Mouse (Mus musculus) natural killer cell, adult 2 months (primary cell): ENCODE results near the gene Mgat4a.

Source experiments
- DNase-seq, 2 experiments: peaks; one replicate each; pipeline ENCODE4 v3.0.0; 2022; ENCODE audit warnings: low spot score in 2 of 2

Gene Mgat4a

DNA sequence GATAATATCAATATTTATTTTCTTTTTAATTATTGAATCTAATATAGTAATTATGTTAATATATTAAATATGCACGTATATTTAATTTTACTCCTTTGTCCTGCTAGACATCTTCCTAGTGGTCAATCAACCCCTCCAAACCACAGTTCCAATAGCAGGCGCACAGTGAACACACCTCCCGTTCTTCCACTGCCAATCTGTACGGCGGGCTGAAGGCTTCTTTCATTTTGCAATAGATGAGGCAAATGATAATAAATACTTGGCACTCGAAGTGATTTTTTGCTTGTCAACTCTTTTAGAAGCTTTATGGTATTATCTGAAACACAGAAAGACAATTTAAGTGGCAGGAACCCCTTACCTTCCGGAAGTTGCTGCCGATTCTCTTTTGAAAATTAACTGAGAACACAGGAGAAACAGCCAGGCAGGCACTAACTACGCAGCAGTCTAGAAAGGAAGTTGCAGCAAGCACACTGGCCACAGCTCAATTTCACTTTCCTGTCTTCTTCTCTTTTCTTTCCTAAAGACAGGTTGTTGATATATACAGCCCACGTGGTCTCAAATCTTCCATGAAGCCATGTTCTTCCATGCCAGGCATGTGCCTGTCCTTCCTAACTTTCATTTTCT, 45.0 kb downstream of the Mgat4a start:
- peak; percentile 62 to 65 for DNase-seq

DNA sequence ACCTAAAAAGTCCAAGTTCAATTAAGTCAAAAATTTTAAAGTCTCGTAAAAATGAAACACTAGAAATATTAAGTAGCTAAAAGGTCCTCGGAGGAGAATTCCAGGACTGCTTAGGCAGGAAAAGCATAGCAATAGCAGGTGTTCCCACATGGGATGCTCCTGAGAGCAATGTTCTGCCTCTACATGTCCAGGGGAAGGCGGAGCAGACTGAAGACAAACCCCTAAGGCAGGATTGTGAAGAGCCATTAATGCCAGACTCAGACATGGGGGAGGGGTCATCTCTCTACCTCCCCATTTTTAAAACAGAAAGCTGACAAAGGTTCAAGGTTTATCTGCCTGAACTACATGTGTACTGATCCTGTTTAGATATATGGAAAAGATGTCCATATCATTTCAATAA, 45.7 kb downstream of the Mgat4a start:
- no peak for DNase-seq

DNA sequence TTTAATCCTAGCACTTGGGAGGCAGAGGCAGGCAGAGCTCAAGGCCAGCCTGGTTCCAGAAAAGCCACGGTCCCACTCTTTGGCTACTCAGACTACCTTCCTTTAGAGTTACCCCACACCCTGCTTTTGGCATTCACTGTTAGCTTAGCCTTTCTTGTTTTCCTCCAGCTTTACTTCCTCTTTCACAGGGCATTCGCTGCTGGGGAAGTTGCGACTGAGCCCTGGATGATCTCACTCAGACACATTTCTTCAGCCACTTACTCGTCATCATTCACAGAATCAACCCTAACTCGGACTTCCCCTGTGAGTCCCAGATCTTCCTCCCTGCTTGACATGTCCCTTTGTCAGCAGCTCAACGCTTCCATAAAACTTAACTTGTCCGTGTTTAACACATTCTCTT, 49.1 kb downstream of the Mgat4a start:
- peak; percentile 81 for DNase-seq

DNA sequence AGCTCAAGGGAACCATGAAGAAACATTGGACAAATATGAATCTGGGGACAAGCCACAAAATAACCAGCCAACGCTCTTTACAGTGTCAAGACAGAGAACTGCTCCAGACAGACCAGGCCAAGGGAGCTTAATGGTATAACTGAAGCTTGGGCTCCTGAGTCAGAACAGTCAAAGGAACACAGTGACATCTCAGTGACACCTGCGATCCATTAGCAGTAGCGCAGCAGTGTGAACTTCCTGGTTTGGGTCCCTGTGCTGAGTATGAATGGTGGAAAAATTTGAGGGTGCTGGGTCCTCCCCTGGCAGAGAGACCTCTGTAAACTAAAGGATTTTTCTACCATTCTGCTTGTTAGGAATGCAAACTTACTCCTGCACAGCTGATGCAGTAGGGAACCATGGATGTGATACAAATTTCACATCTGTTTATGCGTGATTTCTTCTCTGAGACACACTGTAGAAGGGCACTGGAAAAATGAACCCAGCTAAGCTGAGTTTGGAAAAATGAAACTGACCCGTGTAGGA, 50.1 kb downstream of the Mgat4a start:
- DNase-seq: no peak

DNA sequence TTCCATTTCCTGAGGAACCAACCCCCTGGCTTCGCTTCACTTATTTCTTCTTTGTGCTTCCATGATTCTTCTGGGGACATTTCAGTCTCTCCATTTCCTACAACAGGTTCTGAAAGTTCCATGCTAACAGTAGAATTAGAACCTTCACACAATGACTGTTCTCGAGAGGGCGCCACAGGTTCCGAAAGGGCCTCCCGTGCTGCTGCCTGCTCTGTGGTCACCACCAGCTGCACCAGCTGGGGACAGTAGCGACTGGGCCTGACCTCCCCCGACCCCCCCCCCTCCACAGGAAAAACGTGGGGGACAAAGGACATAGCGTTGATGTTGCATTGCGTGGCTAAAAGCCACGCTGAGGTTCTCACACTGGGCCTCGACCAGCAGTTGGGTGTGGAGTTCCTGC, 52.3 kb downstream of the Mgat4a start:
- no peak for DNase-seq

DNA sequence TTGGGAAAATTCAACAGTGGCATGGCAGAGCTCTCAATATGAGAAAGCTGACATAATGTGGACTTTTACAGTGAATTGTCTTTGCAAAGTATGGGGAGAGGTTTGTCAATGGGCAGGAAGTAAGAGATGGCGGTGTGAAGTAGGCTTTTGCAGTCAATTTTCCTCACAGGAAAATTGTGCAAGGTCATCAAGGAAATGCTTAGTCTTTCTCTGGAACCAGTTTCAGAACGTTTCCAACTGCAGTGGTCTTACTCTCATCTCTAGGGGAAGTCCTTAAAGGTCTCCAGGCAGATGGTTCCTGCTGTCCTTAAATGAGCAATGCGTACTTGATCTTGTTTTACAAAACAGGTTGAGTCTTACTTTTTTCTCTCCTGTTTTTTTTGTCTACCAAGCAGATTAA, 53.8 kb downstream of the Mgat4a start:
- DNase-seq: no peak

DNA sequence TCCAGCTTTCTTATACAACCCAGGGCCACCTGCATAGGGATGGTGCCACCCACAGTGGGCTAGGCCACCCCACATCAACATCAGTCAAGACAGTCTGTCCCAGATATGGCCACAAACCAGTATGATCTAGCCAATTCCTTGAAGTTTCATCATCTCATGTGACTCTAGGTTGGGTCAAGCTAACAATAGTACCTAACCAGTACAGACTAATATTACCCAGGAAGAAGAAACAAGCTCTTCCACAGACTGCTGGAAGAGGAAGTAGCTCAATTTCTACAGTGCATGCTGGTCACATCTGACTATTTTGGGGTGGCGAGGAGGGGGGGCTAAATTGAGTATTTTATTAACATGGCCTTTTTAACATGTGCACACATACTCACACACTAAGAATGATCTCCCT, 54.4 kb downstream of the Mgat4a start:
- DNase-seq: no peak

DNA sequence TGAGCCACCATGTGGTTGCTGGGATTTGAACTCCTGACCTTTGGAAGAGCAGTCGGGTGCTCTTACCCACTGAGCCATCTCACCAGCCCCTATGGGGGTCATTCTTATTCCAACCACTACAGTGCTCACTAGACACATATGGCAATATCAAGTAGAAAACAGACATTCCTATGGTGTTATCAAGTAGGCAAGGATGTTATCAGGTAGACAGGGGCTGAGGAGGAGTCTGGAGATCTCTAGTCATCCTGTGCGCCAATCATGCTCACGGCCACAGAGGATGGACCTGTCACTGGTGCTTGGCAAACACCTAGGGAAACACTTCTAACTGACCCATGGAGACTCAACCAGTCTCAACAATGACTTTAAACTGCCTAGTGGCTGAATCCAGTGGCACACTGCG, 56.2 kb downstream of the Mgat4a start:
- no peak for DNase-seq

DNA sequence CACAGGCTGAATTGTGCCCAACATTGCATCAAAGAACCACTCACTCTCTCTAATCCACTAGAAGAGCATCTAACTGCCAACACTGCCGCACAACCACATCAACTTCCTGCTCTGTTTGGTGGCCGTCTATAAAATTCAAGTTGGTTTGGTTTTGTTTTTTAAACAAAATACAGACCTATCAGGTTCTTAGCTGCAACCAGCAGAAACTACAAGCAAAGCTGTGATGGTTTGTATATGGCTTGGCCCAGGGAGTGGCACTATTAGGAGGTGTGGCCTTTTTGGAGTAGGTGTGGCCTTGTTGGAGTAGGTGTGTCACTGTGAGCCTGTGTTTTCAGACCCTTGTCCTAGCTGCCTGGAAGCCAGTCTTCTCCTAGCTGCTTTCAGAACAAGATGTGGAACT, 59.5 kb downstream of the Mgat4a start:
- DNase-seq: peak; percentile 47 to 57

DNA sequence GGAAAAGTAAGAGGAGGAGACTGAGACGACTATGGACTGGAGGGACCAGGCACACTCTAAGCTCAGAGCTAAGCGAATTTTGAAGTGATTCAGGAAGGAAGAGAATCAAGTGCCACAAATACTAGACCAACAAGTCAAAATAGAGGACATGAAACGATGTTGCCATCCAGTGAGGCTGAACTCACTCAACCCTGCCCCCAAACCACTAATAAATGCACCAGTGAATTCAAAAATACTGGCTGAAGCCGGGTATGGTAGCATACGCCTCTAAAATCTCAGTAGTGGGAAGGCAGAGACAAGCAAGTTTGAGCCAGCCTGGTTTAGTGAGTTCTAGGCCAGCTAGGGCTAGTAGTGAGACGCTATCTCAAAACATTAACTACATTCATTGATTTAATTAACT, 60.1 kb downstream of the Mgat4a start:
- no peak for DNase-seq

DNA sequence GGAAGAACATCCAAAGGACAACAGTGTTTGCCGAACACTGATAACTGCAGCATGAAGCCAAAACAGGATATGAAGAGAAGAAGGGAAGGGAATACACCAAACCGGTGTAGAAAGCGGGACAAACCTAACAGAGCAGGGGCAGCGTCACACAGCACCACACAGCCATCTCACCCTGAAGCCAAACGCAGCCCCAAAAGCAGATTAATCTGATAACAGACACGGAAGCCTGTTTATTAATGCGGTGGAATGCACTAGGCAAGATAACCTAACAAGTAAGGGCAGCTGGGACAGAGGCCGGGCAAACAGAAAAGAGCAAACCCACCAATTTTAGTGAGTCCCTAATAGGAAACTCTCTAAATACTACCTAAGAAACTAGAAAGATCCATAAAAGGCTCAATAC, 61.1 kb downstream of the Mgat4a start:
- DNase-seq: no peak

DNA sequence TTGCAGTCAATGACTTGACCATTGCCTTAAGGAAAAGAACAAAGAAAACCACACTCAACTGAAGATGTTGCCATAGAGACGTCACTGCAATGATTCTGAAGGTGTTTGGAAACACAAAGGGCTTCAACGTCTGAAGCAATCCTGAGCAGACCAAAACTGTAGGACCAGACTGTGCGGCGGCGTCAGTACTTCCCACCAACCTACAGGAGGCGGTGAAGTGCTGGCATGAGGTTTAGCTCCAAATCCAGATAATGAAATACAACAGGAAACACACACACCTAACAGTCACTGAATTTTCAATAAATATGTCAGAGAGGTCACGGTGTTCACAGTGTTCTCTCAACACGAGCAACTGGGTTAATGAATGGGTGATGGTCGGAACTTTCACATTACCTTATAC, 61.7 kb downstream of the Mgat4a start:
- DNase-seq: peak; percentile 69 to 73

DNA sequence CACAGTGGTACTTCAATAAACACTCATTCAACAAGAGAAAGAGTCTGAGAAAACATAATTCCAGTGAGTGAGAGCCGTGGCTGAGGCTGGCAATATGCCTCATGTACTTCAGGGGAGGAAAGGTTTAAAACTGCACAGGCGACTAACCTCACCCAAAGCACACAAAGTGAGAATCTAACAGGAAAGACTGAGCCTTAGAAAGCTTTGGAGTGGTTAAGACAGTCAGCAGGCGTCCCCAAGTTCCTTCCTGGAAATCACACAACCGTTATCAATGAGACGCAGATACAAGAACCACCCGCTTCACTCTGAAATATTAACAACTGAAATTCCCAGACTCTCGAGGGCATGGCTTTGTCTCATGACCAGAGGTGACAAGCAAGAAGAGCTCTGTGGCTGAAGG, 62.4 kb downstream of the Mgat4a start:
- peak in 1 of 2 experiments; percentile 43 for DNase-seq

DNA sequence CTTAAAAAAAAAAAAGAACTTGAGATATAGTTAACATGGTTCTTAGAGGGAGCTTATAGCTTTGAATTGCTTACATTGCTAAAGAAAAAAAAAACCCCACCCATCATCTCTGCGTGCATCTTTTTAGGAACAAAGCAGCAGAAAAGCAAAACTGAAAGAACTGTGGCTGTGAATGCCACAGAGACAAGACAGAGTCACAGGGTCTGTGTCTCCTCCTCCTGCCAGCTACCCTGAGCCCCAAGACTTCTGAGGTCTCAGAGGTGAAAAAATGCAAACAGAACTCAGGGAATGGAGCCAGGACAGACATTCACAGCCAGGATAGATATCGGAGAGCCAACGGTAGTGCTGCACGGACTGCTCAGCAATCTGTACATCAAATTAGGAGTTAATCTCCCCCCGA, 62.9 kb downstream of the Mgat4a start:
- peak; percentile 55 to 60 for DNase-seq

DNA sequence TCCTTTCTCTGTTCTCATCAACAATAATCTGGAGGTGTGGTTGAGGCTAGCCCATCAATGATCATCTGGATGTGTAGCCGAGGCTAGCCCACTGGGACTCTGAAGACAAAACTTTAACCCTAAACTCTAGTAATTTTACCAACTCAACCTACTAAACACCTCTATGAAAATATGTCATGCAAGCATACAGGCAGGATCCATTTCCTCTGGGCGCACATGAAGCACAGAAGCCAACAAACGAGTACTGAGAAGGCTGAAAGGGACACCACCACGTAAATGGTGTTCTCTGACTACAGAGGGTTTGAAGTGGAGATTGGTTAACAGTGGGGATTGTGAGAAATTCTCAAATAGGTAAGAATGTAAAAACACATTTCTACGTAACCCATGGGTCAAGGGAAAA, 63.6 kb downstream of the Mgat4a start:
- no peak for DNase-seq

DNA sequence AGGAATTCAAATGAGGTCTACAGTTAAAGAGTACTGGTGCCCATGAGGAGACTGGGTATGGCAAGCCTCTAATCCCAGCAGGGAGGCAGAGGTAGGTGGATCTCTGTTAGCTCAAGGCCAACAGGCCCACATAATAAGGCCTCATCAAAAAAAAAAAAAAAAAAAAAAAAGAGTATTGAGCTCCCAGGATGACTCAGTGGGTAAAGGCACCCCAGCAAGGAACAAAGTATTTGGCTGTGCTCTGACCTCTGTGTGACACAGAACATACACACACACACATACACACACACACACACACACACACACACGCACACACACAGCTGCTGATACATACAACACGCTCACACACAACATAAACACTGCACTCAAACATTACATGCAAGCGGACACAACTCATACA, 65.5 kb downstream of the Mgat4a start:
- no peak for DNase-seq

DNA sequence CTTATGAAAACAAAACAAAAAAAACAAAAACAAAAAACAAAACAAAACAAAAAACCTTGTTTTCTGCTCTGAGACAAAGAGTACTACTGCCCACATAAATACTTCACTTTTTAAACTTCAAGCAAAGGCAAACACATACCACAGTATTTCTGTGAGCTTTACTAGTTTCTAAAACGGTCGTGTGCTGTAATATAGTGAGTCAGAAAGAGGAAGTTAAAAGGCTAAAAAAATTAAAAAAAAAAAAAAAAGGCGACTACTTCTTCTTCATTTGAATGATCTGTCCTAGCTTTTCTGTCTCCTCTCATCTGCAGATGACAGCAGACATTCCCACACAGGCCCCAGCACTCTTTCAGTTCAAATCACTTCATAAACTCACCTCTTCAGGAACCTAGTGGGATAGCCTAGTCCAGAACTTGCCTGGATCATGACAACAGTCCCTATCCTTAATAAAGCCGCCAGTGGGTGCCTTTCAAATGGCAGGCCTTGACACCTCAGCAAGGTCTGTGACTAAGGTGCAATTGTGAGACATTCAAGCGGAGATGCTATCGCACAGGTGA, 66.1 kb downstream of the Mgat4a start:
- DNase-seq: no peak

DNA sequence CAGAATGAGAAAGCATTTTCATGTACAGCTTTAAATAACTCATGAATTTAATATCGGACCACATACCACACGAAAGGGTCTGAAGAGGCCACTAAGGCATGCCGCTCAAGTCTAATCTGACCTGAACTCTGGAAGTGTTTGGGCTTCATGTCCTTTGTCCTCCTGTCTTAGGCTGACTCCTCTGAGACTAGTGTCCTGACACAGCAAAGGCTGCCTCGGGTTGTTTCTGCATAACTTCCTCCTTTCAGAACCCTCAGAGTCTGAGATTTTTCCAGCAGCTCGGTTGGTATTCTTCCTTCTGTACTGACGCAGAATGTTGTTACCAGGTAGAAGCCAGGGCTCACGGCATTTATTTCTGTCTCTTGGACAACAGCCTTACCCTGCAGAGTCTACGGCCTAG, 66.8 kb downstream of the Mgat4a start:
- peak in 1 of 2 experiments; percentile 49 for DNase-seq

DNA sequence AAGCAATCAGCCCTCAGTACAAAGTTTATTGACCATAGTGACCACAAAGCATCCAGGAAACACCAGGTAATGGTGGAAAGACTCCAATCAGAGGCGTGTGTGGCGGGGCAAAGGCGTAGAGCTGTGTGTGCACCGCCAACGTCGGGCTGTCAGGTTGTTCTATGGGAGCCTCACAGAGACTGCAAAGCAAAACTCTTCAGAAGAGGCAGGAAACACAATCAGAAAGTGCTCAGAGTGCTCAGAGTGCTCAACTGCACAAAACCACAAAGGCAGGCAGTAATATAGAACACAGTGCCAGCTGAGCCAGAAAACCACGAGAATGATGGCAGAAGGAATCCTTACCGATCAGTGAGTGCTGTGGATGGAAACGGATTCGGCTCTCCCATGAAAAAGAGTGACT, 67.6 kb downstream of the Mgat4a start:
- DNase-seq: peak in 1 of 2 experiments; percentile 32

DNA sequence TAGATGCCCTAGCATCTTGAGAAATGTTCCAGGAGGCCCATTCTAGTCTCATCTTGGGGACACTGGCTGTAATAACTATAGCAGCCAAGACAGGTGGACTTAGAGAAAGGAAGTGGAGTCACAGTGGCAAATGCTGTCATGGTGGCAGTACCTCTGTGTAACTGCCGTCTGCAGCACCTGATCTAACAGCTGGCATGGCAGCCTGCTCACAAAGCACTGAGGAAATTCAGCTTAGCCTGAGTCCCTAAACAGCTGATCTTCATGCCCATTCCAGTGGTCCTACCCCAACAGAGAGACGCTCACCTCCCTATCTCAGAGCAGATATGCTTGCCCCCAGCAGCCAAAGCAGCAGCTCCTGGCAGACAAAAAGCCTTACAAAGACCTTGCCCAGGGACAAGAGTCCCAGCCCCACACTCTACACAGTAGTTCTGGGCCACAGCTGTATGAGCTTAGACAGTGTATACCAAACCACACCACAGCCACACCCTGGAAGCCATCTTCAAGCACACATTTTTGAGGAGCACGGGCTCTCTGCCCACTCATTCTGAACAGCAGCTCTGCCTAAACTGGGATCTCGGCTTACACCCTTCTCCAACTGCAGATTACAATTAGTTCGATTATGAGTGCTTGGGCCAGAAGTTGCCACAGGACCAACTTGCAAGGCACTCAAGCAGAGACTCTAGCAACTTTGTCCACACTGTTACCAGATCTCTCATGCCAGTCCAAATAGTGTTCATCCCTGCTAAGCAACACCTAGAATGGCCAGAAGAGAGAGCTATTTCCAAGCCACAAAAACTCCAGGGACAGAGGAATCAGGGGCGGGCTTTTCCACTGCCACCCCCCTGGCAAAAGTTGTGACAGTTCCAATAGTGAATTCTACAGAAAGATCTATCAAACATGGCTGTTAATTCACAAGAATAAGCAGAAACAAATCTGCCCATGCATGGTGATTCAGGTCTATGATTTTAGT, 69.4 kb downstream of the Mgat4a start:
- DNase-seq: no peak

DNA sequence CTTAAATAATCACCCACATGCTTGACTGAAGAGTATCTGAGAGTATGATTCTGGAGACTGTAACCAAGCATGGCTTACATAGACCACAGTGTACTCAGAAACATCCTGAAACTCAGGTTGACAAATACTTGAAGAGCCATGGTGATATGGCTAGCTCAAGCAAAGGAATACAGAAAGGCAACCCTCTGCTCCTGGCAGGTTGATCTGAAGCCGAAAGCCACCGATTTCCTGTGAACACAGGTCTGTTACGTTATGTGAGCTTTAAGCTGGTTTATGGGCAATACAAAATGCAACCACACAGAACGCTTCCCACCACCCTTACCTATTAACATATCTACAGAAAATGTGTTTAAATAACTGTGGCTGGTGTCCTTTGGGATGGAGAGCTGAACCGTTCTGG, 71.8 kb downstream of the Mgat4a start:
- no peak for DNase-seq

DNA sequence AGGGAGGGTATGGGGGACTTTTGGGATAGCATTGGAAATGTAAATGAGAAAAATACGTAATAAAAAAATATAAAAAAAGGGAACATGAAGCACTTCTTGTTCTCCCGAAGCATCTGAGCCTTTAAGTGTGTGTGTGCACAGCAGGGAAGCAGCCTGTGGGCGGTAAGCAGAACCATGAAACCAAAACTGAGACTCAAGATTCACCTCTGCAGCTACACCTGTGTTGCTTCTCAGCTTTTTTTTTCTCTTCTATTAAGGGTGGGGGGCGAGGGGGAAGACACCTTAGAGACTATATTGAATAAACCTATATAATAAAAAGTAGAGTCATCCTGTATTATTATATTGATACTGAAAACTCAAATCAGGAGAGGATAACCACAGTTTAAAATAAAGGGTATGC, 73.0 kb downstream of the Mgat4a start:
- DNase-seq: no peak
